Mouse (Mus musculus) thymus, postnatal 36 days (tissue): Measurements from ENCODE around the gene Parva.

Experiments used
- DNase-seq, 2 experiments: peaks; one replicate each; pipeline ENCODE4 v3.0.0; 2022; ENCODE audit warnings: mixed read lengths in 2 of 2

The Parva gene

DNA sequence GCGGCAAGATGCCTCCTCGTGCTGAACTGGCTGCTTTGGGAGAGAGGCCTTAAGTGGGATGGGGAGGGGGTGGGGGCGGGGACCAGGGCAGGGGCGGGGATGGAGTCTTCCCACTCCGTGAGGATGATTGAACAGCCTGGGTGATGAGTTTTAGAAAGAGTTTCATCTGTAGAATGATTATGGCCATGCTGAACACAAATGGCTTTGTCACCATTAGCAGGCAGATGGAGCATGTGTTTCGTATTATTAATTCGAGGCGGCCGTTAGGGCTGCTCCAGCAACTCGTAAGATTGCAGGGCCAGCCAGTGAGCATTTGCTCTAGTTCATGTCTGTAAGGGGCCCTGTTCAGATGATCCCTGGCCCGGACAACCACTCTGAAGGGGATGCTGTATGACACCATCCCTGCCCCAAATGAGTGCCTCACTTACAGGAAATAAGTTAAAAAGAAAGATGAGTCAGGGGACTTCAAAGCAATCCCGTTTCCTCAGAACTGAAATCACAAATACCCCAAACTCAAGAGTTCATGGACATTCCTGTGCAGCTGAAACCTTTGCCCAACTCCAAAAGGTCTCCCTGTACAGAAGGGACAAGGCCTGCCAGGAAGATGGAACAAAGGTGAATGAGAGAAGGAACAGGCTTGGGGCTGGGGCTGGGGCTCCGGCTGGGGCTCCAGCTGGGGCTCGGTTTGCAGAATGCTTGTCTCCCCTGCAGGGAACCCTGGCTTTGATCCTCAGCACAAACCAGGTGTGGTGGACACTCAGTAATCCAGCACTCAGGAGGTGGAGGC is 46.5 kb downstream of the Parva start:
- DNase-seq = no peak

DNA sequence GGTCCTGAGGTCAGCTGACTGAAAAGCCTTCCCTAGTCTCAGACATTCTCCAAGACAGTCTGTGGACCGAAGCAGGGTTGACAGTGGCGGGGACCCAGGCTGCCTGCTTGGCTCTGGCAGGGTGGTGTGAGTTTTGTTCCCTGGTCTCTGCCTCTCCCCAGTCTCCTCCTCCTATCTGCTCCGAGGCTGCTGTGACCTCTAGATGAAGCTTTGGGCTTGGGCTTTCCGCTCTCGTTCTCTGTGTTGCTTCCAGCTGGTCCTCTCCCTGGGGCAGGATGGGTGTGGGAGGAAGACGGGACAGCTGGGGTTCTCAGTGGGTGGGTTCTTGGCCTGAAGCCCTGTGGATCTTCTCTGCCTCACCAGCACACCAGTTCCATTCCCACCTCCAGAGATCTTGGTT is 51.8 kb downstream of the Parva start:
- no peak for DNase-seq

DNA sequence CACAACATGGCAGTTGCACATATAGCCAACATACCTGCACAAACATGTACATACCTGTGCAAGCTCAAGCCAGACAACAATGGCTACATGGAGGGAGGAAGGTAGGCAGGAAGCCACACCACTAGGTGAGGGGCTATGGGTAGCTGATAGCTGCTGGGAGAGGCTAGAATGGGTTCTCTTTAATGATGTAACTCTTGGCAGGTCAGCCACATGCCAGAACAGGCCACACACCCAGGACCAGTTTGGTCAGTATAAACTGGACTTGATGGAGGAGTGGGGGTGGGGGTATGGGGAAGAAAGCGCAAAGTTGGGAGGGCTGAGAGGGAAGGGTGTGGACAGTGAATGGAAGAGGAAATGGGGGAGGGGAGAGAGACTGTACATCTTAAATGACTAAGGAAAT is 53.7 kb downstream of the Parva start:
- DNase-seq = no peak

- no peak for DNase-seq
Observed at GRCm38 (mm10) chr7:112482572-112482971, 55.3 kb downstream of the Parva start.

DNA sequence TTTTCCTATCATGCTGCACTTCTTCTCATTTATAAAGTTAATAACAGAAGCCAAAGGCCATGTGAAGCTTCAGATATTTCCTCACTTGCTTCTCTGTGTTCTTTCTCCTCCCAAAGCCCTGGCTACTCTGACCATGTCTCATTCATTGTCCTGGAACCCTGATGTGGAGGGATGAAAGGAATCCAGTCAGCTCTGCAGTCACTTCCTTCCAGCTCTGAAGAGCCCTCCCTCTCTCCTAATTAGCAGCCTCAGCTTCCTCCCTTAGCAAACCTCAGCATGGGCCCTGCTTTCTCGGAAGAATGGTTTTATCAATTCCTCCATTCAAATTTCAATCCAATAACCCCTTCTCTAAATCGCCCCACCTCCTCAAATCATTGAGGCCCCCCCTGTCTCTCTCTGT is 56.1 kb downstream of the Parva start:
- DNase-seq = no peak

DNA sequence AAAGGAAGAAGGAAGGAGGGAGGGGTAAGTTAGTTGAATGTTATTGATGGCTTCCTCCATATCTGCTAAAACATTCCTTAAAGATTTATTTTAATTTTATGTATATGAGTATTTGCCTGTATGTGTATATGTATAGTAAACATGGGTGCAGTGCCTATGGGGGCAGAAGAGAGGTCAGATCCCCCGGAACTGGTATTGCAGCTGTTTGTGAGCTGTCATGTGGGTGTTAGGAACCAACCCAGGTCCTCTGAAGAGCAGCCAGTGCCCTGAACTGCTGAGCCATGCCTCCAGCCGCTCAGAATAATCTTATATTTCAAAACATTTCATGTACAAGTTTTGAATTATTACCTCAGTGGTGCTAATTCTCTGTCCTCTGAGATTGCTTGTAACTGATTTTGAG is 63.5 kb downstream of the Parva start:
- DNase-seq = no peak

GRCm38 (mm10) chr7:112491737-112492136 is 64.4 kb downstream of the Parva start:
- no peak for DNase-seq

DNA sequence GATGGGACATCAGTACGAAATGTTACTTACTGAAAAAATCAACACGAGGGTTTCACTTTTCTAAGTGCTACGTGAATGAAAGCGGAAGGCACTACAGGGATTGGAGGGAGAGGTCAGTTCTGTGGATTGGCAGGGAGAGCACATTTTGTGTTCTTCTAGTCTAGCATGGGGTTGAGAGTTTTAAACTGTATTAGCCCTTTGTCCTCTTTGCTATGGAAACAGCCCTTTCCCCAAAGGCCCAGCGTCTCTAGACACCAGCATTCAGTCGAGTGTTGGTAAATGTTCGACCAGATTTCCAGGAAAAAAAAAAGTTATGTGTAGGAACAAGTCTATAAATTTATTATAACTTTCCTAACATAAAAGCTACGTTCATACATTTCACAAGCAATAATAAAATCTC is 68.6 kb downstream of the Parva start:
- no peak for DNase-seq

DNA sequence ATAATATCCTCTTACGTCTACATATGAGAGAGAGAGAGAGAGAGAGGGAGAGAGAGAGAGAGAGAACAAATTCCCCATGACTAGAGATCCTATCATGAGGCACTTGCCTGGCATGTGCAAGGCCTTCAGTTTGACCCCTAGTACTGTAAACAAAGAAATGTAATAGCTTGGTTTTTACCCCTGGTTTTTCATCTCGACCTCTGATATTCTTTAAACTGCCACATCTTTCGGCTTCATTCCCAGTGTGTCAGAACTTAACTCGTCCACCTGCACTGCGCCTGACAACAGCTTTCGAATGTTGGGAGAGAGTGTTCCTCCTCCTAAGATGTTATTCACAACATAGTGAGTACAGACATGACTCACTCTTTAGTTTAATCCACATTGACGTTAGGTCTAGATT is 69.6 kb downstream of the Parva start:
- DNase-seq = no peak

- DNase-seq = no peak
Observed at GRCm38 (mm10) chr7:112498591-112499301, 71.4 kb downstream of the Parva start.

DNA sequence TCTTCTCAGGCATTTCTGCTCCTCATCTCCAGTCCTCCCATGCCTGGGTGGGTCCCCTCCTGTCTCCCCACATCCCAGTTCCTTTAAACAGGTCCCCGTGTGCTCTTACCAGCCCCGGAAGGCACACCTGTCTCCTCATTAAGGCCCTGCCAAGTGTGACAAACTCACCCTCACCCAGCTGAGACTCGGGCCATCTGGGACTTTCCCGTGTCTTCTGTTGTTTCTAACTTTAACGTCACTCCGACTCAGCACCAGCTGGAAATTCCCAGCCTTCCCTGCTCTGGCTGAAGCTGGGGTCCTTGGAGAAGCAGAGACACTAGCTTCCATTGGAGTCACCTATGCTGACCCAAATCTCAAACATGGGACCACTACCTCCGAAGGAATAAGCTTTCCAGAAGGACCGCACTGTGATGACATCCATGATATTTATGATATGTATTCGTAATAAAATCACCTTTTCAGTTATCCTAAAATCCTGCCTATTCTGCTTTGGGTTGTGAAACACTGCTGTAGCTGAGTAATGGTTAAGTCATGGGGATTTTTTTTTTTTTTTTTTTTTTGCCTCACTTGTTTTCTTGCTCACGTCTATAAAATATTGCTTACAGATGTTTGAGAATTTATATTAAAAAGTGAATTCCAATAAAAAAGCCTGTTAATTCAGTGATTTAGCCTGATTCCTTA is 72.3 kb downstream of the Parva start:
- no peak for DNase-seq

- DNase-seq = no peak
Observed at GRCm38 (mm10) chr7:112500134-112500490, 72.8 kb downstream of the Parva start.

- DNase-seq = no peak
Observed at GRCm38 (mm10) chr7:112502050-112502809, 74.9 kb downstream of the Parva start.

- DNase-seq = no peak
Observed at GRCm38 (mm10) chr7:112502845-112503244, 75.5 kb downstream of the Parva start.

DNA sequence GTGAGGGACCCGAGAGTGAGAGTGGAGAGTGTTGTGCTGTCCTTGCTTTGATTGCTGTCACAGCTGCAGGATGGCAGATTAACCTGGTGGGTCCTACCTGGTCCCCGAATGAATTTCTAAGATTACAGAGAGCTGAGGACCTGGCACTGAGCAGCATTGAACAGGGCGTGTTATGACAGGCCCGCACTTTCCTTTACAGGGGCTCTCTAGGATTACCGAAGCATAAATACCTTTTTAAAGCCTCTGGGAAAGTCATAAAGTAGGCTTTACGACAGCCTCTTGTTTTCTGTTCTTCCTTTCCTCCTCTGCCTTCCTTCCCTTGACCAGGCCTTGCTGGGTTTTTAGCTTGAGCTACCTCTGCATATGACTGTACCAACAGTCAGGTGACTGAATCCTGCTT is 76.1 kb downstream of the Parva start:
- no peak for DNase-seq

GRCm38 (mm10) chr7:112503917-112504316 is 76.6 kb downstream of the Parva start:
- no peak for DNase-seq

- no peak for DNase-seq
Observed at GRCm38 (mm10) chr7:112509107-112509506, 81.8 kb downstream of the Parva start.

DNA sequence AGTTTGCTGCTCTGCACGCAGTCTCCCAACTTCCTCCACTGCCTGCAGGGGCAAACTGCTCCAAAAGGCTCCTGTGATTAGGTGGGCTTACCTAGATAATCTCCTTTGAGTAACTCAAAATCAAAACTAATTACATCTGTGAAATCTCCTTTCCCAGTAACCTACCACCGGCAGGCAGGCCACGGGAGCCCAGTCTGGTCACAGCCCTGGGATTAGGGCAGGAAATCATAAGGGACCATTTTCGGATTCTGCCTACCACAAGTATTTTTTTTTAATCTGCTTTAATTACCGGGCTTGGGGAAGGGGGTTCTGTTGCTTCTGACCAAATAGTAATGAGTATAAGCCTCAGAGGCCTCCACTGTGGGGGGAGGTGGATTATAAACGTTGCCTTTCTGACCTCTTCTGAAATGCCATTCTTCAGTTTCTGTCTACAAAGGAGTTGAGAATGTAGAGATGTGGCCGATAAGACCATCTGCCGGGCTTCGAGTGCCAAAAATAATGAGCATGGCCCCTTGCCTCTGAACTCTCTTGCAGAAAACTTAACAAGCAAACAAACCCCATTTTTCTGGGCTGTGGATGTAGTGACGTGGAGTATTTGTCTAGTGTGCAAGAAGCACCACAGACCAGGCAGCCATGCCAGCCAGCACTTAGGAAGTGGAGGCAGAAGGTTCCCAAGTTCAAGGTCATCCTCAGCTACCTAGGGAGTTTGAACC is 83.2 kb downstream of the Parva start:
- DNase-seq = no peak

- DNase-seq = no peak
Observed at GRCm38 (mm10) chr7:112511309-112511708, 84.0 kb downstream of the Parva start.

DNA sequence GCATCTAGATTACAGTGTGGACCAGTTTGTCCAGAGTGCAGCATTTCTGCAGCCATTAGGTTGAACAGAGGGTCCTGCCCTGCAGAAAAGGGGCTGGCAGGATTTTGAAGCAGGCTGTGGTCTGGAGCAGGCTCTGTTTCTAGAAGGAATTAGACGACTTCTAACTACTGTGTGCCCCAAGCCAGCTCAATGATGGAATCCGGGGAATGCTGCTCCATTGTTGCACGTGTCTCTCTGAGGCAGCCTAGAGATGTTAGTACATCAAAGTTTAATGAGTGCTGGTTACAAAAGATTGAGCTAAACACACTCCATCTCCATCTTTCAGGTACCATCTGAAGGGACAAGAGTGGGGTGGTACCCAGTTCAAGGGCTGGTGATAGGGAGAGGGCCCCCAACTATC is 85.0 kb downstream of the Parva start:
- no peak for DNase-seq

DNA sequence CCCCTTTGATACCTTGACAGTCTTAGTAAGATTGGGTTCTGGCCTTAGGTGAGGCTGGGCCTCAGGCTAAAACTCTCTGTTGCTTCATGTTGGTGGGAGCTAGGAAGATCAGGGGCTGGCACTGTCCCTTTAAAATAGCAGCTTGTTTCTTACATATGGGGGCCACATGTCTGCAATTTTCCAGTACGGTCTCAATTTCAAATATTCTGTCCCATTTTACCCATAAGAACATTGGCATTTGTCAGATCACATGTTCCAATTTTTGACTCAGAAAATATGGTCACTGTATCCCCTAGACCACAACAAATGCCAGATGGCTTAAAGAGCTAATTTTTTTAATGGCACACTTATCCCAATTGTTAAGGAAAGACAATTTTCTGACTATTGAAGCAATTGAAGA is 85.6 kb downstream of the Parva start:
- no peak for DNase-seq

GRCm38 (mm10) chr7:112514636-112515193 is 87.4 kb downstream of the Parva start:
- DNase-seq = no peak
